Mouse (Mus musculus): ENCODE results near the gene Snx1. TPM values are rescaled to one million over a fixed set of nuclear protein-coding genes. Genes with fewer than 3 reads are reported as not detected.
A peak's percentile ranks its signal among the peaks of the same experiment; 100 is the strongest.

The Snx1 gene
- total RNA-seq (2015) (104 and 105 TPM in 2 replicates), total RNA-seq (2017) (203 and 217 TPM in 2 replicates)

DNA sequence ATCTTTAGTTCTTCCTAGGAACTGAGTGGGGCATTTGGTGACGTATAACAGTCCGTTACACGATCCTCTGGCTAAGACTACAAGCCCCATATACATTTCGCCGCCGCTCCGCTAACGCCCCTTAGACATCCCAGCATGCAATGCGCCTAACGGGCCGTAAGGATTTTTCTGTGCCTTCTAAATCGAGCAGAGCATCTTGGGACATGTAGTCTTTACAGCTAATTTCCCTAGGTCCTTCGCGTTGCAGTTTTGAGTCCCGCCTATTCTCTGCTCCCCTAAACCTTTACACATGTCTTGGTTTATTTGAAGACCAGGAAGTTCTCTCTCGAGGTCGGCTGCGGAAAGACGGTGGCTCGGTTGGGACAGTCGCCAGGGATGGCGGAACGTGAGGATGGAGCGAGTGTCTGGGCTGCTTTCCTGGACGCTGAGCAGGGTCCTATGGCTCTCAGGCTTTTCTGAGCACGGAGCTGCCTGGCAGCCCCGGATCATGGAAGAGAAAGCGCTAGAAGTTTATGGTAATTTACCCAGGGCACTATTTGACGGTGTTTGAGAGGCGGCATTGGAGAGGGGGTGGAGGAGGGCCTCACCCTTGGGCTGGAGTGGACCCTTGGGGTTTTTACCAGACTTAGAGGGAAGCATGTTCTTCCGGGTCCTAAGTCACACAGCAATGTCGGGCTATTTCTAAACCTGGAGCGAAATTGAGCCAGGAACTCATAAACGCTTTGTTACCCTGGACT, at the start of gene Snx1, which contains the start of gene Ciao2a:
Gene Snx1, minus strand, starts transcription at position 132 of the 737 bp plus-strand sequence.
Gene Ciao2a, plus strand, starts transcription at position 156 of the 737 bp plus-strand sequence.
- ATAC-seq (ENCODE audit: poor library complexity, severe bottlenecking), result peak; percentile 75

DNA sequence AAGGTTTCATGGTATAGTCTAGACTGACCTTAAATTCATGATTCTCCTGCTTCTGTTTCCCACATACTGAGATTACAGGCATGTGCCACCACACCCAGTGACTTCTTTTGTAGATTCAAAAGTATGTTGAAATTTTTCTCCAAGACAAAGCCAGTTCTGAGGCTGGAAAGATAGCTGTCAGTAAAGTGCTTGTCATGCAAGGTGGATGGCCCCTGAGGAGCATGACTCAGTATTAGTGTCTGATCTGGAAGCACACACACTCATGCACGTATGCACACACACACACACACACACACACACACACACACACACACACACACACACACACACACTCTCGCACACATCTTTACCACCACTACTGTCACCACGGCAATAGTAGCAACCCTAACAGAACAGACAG, 48.6 kb upstream of the Snx1 start:
- ATAC-seq (ENCODE audit: poor library complexity, severe bottlenecking), result no peak

DNA sequence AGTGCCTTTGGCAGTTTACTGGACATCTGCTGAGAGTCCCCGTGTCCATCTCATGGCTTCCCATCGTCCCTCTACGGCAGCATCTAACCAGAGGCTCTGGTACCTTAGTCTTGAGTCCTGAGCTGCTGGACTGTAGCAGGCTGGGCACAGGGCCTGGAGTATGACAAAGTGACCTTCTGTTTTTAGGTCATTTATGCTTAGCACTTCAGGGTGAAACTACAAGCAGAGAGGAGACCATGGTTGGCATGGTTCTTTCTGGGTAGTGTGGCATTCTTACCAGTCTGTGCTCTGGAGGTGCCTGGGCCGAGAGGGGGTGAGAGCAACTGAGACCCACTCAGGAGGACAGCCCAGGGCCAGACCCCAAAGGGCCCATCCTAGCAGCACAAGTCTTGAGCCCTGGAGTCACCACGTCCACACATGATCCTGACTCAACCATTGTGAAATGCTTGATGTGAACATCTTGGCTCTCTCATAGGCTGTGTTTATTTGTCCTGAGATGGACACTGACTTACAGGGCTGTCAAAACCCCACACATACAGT, 47.0 kb upstream of the Snx1 start:
- no peak for ATAC-seq (ENCODE audit: poor library complexity, severe bottlenecking)

DNA sequence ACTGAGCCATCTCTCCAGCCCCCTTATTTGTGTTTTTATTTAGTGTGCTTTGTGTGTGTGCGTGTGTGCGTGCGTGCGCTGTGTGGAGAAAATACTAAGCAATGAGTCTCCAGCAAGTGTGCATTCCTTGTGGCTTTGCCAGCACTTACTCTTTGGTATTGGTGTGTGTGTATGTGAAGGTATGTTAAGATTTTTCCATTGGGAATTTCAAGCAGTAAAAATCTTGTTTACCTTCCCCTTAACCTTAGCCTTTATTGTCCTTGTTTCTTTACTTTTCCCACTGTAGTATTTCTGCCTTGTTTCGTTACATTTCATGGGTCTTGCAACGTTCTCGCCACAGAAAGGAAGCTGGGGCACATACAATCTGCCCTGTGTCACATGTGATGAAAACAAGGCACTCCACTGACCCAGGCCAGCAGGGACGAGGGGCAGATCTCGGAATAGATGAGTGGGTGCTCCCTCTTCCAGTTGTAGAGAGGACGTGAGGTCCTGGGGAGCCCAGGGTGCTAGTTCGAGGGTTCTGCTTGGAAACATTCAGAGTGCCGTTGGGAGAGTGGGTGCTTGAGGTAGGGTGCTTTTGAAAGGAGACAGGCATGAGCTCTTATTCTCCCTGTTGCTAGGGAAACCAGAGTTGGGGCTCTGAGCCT, 45.0 kb upstream of the Snx1 start:
- no peak for ATAC-seq (ENCODE audit: poor library complexity, severe bottlenecking)

DNA sequence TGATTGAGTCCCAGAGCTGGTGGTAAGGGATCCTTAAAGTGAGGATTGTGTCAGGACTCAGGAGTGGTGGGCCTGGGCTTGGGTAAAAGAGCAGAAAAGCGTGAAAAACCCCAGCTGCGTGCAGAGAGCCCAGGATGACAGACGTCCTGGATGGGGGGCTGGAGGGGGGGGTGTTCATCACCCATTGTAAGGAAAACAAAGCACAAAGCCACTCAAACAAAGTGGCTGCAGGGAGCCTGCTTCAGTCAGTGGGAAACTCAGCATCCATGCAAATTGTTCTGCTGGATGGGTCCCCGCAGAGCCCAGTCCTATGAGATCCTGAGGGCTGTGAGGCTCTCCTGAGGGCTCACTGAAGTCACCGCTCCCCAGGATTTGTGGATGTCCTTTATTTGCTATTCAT, 44.1 kb upstream of the Snx1 start:
- no peak for ATAC-seq (ENCODE audit: poor library complexity, severe bottlenecking)

DNA sequence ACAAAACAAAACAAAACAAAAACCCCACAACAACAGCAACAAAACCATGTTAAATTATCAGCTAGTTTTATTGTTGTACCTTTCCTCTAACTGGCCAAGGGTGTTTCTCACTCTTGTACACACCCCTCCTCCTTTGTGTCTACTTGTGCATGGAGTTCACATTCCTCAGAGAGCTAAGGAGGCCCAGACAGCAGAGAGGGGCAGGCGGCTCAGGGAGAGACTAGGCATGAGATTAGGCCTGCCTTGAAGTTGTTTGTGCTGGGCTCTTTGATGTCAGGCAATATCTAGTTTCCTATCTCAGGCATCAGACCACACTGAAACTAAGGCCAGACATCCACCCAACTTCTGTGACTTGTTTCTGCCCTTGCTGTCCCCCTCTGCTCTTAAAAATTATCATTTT, 41.8 kb upstream of the Snx1 start:
- ATAC-seq (ENCODE audit: poor library complexity, severe bottlenecking), result no peak

DNA sequence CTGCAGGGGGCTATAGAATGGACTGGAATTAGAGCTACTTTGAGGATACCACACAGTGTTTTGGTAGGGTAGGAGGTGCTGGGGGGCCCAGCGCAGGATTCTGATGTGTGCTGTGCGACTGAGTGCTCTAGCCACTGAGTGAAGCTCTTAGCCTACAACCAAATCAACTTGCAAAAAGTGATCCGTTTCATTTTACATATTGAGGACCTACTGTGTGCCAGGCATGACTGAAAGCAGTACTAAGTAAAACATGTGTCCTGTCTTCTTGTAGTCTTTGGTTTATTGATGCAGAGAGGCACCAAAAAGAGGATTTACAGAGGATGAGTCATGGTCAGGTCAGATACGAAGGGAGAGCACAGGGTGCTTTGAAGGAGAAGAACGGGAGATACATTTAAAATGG, 40.8 kb upstream of the Snx1 start:
- no peak for ATAC-seq (ENCODE audit: poor library complexity, severe bottlenecking)

DNA sequence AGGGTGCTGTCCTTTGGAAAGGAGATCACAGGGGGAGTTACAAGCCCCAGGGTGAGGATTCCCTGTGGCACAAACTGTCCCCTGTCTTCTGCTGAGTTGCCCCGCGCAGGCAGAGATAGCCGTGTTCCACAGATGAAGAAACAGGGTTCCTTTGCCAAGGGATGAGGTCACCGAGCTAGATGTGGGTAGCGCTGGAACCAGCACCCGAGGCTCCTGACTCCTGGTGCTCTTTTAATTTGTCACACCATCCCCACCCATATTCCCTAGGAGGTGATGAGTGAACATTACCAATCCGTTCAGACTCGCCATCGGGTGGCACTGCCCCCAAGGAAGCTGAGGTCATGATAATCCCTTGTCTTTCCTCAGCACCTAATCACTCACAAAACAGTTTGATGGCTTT, 36.6 kb upstream of the Snx1 start:
- ATAC-seq (ENCODE audit: poor library complexity, severe bottlenecking), result no peak

DNA sequence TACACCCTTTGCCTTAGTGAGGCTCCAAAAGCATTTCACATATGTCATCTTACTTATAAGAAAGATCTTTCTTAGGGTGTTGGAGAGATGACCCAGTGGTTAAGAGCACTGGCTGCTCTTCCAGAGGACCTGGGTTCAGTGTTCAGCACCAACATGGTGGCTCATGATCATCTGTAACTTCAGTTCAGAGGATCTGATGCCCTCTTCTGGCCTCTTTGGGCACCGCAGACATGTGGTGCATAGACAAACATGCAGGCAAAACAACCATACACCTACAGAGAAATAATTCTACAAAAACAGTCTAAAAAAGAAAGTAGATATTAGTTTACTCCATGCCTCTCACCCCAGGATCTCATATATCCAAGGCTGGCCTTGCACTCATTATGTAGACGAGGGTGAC, 33.8 kb upstream of the Snx1 start:
- no peak for ATAC-seq (ENCODE audit: poor library complexity, severe bottlenecking)

DNA sequence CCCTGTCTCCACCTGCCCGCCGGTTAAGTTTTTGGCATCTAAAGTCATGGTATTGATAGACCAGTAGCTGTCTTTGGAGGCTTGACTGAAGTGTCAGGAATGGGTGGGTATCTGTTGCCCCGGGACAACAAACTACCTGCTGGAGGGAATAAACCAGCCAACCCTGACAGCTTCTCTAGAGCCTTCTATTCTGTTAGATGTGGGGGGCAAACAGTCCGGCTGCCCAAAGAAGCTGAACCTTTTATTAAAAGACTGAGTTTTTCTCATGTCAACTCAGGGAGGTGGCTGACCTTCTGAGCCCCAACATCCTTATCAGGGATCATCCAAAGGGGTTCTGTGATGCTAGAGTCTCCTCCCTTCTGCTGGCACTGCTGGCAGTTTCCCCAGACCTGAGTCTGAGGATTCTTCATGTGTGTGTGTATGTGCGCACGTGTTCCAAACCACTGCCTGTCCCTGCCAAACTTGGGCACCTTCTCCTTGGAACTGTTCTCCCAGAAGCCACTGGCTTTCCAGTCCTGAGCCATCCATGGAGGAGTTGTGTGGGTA, 32.6 kb upstream of the Snx1 start:
- ATAC-seq (ENCODE audit: poor library complexity, severe bottlenecking), result no peak

DNA sequence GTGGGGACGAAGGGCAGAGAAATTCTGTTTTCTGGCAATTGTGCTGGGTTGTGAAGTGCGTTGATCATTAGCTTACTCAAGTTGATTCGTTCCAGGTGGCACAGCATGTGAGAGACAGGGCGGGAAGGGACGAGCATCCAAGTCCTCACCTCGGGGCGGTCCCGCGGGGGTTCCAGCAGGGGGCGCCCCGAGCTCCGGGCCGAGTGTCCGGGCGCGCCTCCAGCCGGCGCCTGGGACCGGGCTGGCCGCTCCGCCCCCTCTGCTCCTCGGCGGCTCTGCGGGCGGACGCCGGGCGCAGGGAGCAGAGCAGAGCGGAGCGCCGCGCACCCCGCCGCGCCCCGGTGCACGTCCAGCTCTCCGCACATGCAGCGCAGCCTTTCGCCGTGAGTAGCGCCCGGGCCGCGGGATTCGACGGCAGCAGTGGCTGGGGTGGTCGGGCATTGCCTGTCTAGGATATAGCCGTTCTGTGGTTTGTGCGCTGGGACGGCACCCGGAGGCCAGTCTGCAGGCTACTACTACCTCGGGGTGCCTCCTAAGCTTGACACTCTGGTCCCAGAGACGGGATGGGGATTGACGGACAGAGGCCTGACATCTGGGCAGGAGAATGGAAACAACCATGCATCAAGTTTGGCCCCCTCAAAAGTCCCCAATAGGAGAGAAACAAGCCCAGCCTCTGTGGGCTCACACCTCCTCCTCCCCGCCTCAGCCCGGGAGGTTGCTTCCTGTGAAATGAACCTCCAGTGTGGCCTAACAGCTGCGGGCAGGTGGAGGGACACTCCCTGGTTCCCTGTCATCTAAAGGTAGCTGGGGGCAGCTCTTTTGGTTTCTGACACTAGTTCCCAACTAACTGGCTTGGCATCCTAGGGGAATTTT, 31.8 kb upstream of the Snx1 start, which contains the start of gene Dapk2:
Gene Dapk2, plus strand, starts transcription at position 266 of the 873 bp plus-strand sequence.
- ATAC-seq (ENCODE audit: poor library complexity, severe bottlenecking), result peak; percentile 87

DNA sequence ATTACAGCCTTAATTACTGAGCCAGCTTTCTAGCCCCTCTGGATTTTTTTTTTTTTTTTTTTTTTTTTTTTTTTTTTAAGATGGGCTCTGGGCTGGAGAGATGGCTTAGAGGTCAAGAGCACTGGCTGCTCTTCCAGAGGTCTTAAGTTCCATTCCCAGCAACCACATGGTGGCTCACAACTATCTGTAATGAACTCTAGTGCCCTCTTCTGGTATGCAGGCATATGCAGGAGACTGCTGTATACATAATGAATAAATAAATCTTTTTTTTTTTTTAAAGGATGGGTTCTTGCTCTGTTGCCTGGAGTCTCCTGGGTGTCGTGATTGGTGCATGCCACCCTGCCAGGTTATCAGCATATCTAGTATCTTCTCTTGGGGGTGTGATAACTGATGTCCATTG, 29.1 kb upstream of the Snx1 start:
- no peak for ATAC-seq (ENCODE audit: poor library complexity, severe bottlenecking)

DNA sequence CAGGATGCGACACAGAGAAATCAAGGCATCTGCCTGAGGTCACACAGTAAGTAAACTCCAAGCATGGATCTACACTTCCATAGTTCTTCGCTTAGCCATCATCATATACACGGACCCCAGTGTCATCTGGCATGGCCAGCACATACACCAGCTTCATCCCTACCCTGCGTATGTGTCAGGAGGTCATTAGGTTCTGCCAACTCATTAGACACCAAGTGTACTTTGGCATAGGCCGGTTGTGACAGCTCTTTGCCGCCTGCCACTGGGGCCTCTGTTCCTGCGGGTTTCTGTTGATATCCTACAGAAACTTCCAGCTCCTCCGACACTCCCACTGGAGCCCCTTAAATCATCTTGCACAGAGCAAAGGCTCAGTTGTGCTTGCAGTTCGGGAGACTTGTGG, 27.6 kb upstream of the Snx1 start:
- ATAC-seq (ENCODE audit: poor library complexity, severe bottlenecking), result no peak

DNA sequence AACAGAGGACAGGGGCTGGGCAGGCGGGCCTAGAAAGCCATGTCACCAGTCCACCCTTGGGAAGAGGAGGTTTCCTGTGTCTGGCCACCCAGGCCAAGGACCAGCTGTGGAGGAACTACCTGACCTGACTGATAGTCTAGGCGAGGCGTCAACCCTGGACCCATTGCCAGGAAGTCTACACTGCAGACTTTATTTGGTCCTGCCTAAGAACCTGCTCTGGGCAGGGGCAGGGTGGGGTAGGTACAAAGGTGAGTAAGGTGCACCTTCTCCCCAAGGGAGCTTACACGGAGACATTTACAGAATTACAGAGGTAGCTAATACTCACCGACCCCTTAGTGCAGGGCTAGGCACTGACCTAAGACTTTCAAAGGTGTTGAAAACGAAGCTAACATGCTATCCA, 27.2 kb upstream of the Snx1 start:
- no peak for ATAC-seq (ENCODE audit: poor library complexity, severe bottlenecking)

DNA sequence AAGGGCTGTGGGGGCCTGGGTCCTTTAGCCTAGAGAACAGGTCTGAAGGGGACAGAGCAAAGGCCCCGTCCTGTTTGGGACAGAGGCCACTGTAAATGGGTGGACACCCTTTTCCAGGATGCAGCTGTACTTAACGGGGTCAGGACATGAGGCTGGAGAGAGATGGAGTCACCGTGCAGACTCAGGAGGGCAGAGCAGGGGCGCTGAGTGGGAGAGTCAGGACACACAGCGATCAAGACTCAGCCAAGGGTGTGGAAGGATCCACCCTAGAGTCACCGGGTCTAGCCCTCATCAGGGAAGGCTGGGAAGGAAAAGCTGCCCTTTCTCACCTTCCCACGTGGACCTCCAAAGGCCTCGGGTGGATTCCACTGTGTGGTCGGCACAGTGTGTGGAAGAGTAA, 25.6 kb upstream of the Snx1 start:
- no peak for ATAC-seq (ENCODE audit: poor library complexity, severe bottlenecking)

DNA sequence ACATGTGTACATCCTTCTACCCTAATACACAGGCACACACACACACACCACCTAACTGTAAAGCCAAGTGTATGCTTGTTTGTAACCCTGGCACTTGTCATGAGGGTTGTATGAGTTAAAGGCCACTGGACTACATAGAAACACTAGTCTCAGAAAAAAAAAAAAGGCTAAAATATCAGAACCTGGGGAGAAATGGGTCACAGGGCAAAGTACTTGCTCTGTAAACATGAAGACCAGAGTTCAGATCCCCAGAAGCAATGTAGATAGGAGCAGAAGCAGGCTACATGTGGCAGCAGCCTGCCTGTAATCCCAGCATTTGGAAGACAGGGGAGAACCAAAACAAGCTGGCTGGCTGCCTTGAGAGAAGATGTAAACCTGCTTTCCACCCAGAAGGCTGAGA, 19.8 kb upstream of the Snx1 start:
- ATAC-seq (ENCODE audit: poor library complexity, severe bottlenecking), result no peak

DNA sequence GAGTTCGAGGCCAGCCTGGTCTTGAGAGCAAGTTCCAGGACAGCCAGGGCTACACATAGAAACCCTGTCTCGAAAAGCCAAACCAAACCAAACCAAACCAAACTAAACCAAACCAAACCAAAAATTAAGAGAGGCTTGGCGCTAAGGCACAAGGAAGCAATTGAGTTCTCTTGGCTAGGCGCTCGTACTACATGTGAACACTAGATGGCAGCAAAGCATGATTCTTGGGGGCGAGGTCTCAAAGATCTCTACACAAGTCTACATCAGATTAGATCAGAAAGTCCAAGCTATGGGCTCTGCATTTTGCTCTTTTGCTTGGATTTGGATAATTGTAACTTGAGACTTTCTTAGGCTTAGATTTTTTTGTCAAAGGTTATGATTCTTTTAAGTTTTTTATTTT, 17.9 kb upstream of the Snx1 start:
- ATAC-seq (ENCODE audit: poor library complexity, severe bottlenecking), result peak; percentile 88

DNA sequence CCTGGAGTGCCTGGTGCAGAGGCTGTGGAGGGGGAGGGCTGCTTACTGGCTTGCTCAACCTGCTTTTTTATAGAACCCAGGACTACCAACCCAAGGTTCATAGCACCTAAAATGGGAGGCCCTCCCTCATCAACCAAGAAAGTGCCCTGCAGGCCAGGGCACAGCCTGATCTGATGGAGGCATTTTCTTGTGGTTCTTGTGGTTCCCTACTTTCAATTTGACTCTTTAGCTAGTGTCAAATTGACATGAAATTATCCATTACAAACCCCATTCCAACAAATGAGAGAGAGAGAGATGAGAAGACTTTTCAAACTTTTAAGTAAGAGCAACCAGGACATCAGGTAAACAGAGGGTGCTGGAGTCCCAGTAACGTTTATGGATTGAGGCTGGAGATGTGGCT, 15.9 kb upstream of the Snx1 start:
- ATAC-seq (ENCODE audit: poor library complexity, severe bottlenecking), result no peak

DNA sequence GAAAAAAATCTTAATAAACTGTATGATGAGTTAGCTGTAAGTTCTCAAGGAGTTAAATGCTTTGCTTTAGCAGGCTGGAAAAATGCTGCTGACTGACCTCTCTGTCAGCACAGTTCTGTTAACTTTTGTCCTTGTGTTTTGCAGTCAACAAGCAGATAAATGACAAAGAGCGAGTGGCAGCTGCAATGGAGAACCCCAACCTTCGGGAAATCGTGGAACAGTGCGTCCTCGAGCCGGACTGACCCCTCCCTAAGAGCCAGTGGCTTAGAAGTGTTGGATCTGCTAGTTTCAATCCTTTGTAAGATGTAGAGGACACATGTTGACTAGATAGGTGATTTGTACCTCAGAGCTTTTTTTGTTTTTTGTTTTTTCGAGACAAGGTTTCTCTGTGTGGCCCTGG, 11.8 kb upstream of the Snx1 start:
- no peak for ATAC-seq (ENCODE audit: poor library complexity, severe bottlenecking)

DNA sequence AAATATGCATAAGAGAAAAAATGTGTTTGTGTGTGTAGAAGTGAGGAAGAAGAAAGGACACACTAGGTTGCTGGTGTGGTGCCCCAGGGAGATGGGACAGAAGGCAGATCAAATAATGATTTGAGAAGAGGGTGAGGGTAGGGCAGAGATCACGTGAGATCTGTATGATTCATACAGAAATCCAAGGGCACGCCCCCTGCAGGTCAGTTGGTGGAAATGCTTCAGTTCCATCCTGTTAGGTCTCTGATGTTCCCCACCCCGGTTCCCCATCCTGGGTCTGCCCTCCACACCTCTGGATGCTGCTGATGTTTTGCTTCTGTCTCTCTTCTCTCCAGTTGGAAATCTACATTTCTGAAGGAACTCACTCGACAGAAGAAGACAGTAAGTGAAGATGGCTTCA, 9.6 kb upstream of the Snx1 start:
- peak; percentile 48; the same call in 1 of the 2 replicates for ATAC-seq (ENCODE audit: poor library complexity, severe bottlenecking)

DNA sequence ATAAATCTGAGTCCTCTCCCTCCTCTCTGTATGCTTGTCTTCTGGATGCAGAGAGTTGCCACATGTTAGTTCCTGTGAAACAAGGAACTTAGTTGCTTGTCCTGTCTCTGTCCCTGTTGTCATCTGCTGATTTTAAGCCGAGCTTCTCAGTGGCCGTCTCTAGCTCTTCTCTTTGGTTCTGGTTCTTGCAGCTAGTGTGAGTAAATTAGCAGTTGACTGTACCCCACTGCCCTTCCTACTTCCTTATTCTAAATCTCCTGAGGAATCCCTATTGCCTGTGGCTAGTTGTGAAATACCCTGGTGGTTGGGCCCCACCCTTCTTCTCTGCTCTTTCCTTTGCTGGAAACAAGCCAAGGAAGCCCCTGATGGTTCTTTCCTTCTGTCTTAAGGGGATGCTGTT, 5.1 kb upstream of the Snx1 start:
- ATAC-seq (ENCODE audit: poor library complexity, severe bottlenecking), result peak; percentile 70
